Mouse (Mus musculus) adrenal gland, postnatal 14 days (tissue): ENCODE measurements around the gene Chchd1. TPM values are rescaled to one million over a fixed set of nuclear protein-coding genes. Genes with fewer than 3 reads are reported as not detected.

Source experiments
- microRNA-seq, 2 experiments: library from miRNA; unstranded; fragments of <30 nt; microRNA quantifications; one replicate each; pipeline ENCODE4 v1.2.0; 2021
- total RNA-seq: library from RNA; stranded (reverse); gene quantifications from 2 replicates; pipeline ENCODE4 v1.2.3, GENCODE M21; 2021

Gene Chchd1
- total RNA-seq, 1 experiment from 2014 or later: 84.1 TPM

Small RNA genes within 50 kb of the gene (microRNA-seq; reads per million reads assigned to microRNA genes)
- gene Mir6946: 0 to 0.85 reads per million in 2 experiments

Other genes starting within 250 kb of the Chchd1 start
- 67.7 and 72.5 TPM in 2 replicates for gene Anxa7, start 222.9 kb upstream of the Chchd1 start, total RNA-seq
- 0.74 and 1.1 TPM in 2 replicates for gene Mss51, start 206.1 kb upstream of the Chchd1 start, total RNA-seq
- 62.6 and 71.6 TPM in 2 replicates for gene Ppp3cb, start 156.4 kb upstream of the Chchd1 start, total RNA-seq
- 13.5 and 14.8 TPM in 2 replicates for gene Usp54, start 61.9 kb upstream of the Chchd1 start, total RNA-seq
- not detected in 2 replicates for gene Myoz1, start 46.5 kb upstream of the Chchd1 start, total RNA-seq
- gene Synpo2l, start 34.7 kb upstream of the Chchd1 start, total RNA-seq: 0.19 and 0.71 TPM in 2 replicates
- gene Sec24c, start 28.7 kb upstream of the Chchd1 start, total RNA-seq: 137 and 149 TPM in 2 replicates
- gene Fut11, start 8.0 kb upstream of the Chchd1 start, total RNA-seq: 17.0 and 18.7 TPM in 2 replicates
- gene Zswim8, start 4.5 kb downstream of the Chchd1 start, total RNA-seq: 96.1 and 101 TPM in 2 replicates
- gene Ndst2, start 31.6 kb downstream of the Chchd1 start, total RNA-seq: 27.6 and 31.4 TPM in 2 replicates
- 44.5 and 45.6 TPM in 2 replicates for gene Camk2g, start 91.1 kb downstream of the Chchd1 start, total RNA-seq
- 26.3 and 60.1 TPM in 2 replicates for gene Plau, start 133.7 kb downstream of the Chchd1 start, total RNA-seq
- gene Vcl, start 226.4 kb downstream of the Chchd1 start, total RNA-seq: 93.6 and 93.9 TPM in 2 replicates